Mouse (Mus musculus) kidney, postnatal 36 days (tissue): ENCODE results near the gene Myo3b.

Source experiments
- DNase-seq, 2 experiments: peaks; one replicate each; pipeline ENCODE4 v3.0.0; 2021 to 2022; ENCODE audit warnings: mixed read lengths in 2 of 2

Myo3b gene

DNA sequence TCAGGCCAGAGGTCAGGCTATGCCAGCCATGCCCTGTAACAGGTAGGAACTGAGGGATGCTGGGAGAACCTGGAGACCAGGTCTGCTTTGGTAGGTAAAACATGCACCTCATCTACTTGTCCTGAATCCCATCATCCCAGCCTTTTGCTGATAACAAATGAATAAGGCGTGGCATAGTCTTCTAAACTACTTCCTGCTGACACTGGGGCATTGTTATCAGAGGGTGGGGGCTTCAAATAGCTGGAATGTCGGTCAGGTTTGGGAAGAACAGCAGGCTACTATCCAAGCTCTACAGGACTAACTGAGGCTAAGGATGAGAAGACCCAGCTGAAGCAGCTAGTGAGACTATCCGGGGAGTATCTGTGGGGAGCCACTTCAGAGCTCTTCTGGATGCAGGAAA is 253.8 kb downstream of the Myo3b start:
- DNase-seq: no peak

DNA sequence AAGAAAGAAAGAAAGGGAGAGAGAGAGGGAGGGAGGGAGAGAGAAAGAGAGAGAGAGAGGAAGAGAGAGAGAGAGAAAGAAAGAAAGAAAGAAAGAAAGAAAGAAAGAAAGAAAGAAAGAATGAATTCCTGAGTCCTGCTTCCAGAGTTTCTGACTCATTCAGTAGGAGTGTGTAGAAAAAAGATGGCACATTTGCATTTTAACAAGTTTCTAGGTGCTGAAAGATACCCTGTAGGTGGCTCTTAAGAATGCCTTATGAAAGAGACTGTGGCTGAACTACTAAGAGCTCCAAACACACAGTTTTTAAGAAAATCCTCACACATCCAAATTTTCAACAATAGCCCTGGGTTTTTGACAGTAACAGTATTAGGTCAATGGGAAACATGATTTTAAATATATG is 264.0 kb downstream of the Myo3b start:
- no peak for DNase-seq

DNA sequence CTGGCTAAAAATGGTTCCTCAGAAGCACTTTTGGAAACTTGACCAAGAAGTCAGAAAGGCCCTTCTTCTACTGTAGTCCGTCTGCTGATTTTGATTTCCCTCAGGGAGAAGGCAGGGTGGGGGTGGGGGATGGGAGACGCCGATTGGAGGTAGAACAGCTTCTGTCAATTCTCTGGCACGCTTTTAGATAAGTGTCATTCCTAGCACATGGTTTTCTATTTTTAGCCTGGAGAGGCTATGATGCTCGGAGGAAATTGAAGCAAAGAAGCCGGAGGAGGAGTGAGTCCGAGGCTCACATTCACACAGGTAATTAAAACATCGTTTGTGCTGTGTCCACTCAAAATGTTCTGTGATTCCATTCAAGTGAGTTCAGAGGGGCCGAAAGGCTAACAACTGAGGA is 276.2 kb downstream of the Myo3b start:
- DNase-seq: no peak

DNA sequence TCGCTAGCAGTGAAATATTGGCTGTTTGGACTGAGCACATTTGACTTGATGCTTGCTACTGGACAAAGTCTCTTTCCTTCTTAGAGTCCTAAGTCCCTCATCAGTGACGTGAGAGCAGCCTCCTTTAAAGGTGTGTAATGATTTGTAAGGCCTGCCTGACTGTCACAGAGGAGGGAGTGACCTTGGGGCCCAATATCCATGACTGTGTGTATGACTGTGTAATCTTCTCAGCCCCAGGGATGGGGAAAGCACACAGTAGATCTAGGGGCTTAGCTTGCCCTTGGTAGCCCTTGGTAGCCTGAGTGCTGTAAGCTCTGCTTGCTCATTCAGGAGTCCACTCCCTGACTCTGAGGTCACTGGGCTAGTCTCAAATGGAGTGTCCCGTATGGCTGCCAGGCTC is 276.8 kb downstream of the Myo3b start:
- peak in 1 of 2 experiments; percentile 7 for DNase-seq

DNA sequence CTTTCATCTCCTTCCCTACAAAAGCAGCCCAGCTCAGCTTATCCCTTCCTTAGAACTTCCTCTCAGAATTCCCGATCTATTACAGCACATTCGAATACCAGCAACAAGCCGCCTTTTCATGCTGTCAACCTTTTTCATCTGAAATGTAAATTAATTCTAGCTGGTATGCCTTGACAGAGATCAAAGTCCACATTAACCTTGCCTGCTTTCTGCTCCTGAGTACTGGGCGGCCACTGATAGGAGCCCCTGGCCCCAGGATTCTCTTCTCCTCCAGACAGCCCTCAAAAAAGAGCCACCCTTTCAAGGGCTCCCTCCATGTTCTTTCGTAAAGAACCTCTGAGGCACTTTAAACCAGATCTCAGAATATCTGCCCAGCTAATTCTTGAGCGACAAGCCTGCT is 278.9 kb downstream of the Myo3b start:
- DNase-seq: no peak

DNA sequence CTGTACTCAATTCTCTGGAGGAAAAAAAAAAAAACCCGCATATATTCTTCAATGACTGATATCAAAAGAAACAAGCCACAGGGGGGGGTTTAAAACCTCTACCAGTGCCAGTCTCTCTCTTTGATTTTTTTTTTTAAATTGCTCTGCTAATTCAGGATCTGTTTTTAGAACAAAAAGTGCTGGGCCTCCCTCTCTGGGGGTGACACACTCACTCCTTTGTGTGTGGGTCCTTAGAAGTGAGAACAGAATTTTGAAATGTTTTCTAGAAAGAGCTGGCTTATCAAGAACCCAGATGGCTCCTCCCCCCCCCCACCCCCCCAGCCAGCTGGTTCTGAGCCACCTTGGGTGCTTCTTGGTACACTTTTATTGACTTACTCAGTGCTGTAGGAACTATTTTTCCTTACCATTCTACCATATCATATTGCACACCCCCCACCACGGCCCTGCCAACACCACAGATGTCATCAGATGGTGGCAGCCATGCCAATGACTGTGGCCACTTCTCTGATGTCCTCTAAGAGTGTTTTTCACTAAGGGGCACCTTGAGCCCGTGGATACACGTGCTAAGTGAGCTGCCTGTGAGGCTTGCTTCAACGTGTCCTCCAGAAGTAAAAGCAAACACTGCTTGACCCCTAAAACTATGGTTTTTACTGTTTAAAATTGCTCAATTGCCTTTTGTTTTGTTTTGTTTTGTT is 280.1 kb downstream of the Myo3b start:
- no peak for DNase-seq

DNA sequence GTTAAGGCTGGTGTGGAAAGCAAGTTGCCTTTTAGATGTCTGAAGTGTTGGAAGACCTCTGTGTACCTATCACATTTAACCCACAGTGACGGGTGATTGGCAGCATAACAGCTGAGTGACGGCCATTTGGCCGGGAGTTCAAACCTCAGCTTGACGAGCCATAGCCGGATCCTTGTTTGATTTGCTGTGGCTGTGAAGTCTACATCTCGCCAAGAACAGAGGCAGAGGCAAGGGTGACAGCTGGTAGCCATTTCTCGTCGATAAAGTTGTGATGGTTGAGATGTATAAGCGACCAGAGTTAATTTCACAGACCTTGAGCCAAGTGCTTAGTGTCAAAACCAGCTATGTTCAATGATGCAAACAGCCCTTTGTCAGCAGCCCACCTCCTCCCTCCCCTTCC is 283.8 kb downstream of the Myo3b start:
- no peak for DNase-seq

DNA sequence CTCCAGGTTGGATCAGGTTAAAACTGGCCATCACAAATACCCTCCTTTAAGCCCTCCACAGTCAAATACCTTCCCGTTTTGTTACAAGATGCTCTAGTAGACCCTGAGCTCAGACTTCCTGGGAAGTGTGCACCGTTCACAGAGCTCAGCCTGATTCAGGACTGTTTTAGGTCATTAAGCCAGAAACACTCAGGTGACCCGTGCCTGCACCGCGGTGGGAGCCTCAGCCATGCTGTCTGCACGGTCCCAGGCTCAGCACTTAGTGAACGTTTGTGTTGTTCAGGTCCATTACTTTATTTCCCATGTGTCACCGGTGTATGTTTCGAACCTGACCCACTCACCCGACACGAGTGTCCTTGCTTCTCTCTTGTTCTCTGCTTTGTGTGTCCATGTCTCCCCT is 288.7 kb downstream of the Myo3b start:
- no peak for DNase-seq

DNA sequence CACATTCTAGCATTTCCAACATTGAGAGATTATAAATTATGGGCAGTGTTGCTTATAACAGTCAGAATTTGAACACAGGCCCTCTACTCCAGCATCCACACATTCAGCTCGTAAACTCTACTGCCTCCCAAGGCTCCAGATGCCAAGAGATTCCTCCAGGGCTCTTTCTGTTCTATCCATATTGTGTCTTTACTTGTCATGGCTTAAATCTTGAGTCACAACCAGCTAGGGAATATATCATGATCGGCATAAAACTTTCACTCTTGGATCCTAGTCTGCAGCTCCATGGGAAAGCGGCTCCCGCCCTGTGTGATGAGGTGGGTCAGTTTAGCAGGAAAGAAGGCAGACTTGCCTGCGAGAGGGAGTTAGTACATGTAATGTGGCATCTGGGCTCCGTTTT is 294.0 kb downstream of the Myo3b start:
- no peak for DNase-seq

DNA sequence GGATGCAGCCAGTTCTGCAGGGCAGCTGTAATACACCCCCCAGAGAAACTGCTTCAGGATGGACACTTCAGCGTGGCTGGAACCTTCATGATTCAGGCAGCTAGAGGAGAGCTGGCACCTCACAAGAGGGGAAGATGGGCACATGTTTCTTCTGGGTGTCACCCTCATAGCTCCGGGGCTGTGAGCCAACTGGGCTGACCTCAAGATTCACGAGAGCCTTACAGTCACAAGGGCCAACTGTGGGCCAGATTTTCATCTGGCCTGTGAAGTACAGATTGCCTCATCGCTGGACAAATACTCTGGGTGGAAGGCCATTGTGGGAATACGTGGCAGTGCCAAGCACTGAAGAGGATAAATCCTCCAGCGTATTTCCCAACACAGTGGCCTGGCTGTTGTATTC is 294.6 kb downstream of the Myo3b start:
- DNase-seq: no peak

DNA sequence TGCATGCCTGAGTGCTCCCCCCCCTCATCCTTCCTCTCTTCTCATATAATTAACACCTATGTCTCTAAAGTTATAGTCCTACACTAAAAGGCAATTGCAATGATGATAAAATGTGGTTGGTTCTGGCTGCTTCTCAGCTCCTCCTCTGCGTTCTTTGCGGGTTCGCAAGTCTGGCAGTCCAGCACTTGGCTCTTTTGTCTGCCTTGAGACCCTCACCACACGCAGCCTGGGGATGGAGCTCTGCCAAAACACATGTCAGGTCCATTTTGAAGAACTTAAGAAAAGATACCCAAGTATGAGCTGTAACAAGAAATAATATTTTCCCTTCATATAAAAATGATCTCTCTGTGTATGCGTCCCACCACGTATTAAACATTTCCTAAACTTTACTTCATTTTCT is 297.6 kb downstream of the Myo3b start:
- no peak for DNase-seq

DNA sequence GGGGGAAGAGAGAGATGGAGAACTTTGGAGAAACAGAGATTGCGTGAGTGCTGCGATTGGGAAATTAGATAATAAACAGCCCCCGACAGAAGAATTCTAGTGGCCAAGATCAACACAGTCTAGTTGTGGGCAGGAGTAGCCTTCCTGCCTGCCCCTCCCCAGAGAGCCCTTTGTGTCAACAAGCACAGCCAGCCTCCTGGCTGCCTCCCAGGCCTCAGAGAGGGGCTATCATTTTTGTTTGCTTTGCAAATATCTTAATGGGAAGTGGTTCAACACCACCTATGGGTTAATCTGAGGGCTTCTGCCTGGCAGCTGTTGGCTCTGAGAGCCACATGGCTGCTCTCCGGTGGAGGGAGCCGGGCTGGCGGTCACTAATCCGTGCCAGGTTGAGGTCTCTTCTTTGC is 298.3 kb downstream of the Myo3b start:
- peak; percentile 27 to 56 for DNase-seq

DNA sequence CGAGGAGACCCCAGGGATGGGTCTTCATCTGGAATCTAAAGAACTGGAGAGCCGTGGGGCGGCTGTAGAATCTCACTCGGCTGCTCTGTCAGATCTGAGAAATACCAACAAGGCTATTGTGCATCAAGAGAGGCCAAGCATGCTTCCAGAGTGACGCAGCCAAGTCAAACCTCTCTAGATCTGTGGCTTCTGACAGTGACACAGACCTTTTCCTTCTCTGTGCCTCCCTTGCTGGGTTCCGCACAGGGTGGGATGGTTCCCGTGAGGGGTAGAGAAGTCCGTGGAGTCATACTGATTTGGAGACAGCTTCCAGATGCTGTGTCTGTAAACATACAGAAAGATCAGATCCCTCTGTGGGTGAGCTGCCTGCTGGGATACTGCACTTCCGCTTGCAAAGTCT is 298.9 kb downstream of the Myo3b start:
- no peak for DNase-seq

DNA sequence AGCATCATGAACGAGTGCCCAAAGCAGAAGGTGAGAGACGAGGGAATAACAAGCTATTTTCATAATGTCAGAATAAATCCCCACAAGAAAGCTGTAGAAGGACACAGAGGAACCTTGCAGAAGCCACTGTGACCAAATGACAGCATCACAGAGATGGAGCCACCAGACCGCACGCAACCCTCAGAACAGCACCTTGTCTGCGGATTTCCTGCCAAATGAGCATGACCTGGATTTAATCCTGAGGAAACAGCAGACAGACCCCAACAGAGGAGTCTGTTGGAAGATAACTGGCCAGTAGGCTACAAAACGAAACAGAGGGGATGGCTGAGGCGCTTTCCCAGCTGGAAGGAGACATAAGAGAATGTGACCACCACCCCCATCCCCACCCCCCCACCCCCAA is 300.1 kb downstream of the Myo3b start:
- DNase-seq: no peak

DNA sequence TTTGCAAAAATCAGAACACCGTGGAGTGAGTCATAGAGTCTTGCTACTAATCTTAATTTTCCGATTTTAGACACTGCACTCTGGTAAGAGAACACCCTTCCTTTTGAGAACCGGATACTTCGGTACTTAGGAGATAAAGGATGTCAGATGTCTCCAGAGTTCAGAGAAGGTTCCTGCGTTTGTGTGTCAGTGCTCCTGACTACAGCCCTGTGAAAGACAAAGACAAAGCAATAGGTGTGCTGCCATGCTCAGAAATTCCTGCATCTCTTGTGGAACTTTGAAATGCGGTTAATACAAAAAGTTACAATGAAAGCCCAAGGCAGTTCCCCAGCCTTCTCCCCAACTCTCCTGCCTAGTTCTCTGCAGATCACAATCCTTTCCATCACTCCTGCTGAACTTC is 300.6 kb downstream of the Myo3b start:
- no peak for DNase-seq

DNA sequence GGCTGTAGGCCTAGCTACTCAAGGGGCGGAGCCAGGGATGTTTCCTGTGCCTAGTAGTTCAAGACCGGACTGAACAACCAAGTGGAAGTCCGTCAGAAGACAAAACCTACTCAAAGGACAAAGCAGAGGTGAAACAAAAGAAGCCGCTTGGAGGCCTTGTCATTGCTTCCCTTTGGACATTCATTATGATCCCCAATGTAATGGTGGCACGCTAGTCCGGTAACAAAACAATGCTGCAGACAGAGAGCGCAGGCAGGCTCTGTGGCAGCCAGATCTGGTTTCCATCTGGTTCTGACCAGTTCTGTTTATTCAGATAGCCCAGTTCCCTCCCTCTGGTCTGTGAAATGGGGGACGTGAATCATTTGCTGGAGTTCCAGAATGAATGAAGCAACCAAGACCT is 301.3 kb downstream of the Myo3b start:
- DNase-seq: no peak

DNA sequence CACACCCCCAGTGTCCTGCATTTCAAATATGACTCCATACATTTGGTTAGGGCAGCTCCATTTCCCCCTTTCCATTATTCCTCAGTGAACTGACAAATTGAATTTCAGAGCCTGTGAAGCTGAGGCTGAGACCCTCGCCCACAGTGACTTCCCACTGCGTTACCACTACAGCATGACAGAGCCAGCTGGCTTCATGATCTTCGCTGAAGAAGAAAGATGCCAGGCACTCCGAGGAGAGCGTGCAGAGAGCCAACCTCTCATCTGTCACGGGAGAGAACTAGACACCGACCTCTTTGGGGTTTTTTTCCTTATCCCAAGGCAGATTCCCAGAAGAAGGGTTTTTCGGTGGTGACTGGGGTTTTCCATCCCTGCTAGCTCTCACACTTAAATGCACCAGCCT is 306.2 kb downstream of the Myo3b start:
- DNase-seq: no peak

DNA sequence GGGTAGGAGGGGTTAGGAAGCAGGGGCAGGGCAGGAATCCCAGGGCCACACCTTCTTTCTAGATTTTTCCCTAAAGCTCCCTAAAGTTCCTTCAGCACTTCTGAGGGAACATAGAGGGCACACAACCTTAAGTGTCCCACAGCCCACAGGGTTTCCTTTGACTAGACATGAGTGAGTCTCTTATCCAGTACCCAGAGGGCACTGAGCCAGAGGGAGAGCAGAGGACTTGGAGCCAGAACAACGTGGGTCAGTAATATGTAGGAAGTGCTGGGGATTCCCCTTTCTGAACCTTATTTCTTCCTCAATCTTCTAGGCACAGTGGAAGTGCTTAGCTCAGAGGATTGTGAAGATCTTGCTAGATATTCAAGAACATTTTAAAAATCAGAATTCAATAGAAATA is 308.6 kb downstream of the Myo3b start:
- peak in 1 of 2 experiments; percentile 5 for DNase-seq

DNA sequence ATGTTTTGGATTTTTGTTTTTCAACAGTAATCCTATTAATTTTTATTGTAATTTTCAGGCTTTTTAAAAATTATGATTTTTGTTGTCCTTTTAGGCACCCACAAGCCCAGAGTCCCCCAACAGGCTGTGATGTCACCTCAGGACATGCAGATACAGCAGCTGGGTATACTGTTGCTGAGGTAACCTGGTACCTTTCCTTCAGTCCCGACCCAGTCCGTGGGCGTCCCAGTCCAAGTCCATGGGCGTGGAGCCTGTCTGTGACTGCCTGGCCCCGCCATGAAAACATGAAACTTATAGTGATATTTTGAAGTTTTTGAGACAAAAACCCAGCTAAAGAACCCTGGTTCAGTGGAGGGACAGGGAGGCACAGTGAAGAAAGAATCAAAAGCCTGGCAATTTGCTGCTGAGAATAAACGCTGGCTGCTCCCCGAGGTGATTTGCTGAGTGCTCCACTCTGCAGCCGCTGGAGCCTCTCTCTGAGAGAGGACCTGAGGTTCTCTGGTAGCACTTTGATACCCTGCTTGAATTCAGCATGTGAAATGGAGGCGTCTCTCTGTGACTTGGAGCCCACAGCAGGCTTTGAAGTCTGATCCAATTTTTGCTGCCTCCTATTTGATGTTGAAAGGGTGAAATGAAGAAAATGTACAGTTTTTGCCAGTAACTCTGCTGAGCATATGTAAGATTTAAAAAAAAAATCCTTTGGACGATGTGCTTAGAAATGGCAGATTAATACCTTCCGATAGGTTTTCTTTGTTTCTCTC is 310.0 kb downstream of the Myo3b start:
- DNase-seq: no peak

DNA sequence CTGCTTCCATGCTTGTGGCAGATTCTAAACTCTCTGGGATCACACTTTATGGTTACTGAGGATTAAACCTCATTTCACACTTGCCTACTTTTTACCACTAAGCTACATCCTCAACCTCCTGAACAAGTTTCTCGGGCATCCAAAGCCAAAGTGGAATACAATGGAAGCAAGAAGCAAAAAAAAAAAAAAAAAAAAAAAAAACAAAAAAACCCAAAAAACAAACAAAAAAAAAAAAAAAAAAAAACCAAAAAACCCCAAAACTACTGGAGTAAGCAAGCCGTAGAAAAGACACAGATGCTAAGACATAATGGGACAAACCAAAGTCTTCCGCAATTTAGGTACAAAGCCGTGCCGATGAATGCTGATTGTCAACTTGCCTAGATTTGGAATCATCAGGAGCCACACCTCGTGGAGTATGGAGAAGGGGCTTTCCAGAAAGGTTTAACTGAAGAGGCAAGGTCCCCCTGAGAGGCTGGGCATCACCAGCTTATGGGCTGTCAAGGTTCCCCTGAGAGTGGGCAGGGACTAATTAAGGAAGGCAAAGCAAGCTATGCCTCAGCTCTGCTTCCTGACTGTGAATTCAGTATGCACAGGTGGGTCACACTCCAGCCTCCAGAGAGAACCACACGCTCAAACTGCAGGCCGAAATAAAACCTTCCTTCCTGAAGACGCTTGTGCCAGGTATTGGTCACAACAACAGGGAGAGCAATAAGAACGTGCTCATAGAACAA is 313.7 kb downstream of the Myo3b start:
- DNase-seq: no peak

DNA sequence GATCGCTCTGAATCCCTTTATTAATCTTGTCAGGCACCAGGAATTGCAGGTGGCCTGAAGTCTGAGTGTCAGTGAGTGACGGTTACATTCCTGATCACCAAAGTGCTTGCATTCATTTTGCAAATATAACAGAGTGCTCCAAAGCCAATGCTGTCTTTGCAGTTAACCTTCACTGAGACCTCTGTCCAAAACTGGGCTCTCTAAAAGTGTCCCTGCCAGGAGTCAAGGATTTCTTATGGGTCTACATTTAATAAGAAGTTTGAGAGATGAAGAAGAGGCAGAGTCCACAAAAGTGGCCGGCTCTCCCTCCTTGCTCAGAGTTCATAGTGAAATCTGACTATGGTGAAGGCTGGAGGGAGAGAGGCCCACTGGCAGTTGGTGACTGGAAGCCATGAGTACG is 315.1 kb downstream of the Myo3b start:
- DNase-seq: no peak

DNA sequence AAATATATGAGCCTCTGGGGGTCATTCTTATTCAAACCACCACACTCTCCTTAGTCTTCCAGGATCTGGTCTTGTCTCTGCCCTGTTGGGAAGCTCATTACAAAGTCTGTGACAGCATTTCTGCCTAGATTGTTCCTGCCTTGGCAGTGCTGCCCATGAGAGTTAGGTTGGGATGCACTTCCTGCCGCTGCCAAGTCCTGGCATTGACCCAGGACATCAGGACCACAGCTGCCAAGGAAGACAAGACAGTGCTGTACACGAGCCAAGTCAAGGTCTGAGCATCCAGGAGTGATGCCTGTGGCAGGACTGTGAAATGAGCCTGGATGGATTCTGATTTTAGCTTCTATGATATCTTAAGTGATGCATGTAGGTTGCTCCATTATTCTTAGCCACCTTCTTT is 316.1 kb downstream of the Myo3b start:
- DNase-seq: peak in 1 of 2 experiments; percentile 35

DNA sequence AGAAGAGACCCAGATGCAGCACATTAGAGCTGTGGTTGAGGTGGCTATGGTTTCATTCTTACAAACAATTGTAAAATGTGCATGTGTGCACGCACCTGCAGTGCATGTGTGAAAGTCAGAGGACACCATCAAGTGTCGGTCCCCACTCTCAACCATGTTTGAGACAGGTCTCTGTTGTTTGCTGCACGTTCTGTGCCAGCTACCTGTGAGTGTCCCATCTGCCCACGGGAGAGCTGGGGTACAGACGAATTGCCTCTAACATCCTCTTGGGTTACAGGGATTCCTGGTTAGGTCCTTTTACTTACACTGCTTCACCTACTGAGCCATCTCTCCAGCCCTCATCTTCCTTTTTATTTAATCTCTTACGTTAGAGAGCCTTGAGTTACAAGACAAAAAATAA is 330.5 kb downstream of the Myo3b start:
- DNase-seq: no peak

DNA sequence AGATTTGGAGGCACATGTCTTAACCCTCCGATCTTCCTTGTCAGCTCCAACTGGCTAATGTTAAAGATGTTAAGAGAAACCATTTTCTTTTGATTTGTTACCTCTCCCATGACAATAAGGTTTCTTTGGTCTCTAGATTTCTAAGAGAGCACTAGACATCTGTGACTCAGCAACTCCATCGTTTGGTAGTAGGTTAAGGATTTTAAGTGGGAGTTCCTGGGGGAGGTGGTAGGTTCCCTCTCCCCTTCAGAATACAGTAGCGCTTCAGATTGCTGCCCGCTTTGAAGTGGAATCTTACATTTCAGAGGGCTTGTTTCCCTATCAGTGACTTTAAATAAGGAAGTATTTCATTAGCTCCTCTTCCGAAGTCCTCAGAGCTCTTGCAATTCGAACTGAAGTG is 340.4 kb downstream of the Myo3b start:
- no peak for DNase-seq
